Mouse (Mus musculus) fat pad, adult 2 months (tissue): ENCODE data around the gene Fam83g.
"Not testable (repeated sequence)": the region's sequence is repeated elsewhere in the genome, so short reads cannot be mapped to it uniquely, and the experiment has no call there.

ENCODE experiments used
- DNase-seq: peaks from one replicate; pipeline ENCODE4 v3.0.0-alpha.2; 2011; ENCODE audit warnings: low read depth, low spot score; ENCODE audit errors: extremely low read depth

Fam83g gene

GRCm38 (mm10) chr11:61683907-61684731 is at the start of gene Fam83g:
TSS of gene Fam83g (plus strand) at chr11:61684091.
- no peak for DNase-seq

DNA sequence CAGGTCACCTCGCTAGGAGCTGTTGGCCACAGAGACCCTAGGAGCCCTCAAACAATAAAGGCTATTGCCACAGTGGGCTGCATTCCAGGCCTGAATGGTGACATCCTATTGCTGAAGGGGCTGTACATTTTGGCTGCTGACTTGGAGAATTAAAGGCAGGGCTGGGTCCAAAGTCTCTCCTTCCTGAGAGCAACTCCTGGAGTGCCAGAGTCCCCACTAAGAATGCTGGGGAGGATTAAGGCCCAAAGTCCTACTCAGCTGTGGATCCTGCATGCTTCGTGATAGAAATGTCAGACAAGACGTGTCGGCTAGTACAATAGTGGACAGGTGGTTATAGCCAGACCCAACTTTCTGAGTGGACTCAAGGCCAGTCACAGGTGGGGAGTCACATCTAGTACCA is 47.6 kb upstream of the Fam83g start:
- not testable (repeated sequence) for DNase-seq

- no peak for DNase-seq
These were observed 46.5 kb upstream of the Fam83g start for GRCm38 (mm10) chr11:61637413-61637812.

- no peak for DNase-seq
These were observed 46.0 kb upstream of the Fam83g start for GRCm38 (mm10) chr11:61637856-61638255.

- DNase-seq, result no peak
These were observed 44.9 kb upstream of the Fam83g start for GRCm38 (mm10) chr11:61638764-61639536.

DNA sequence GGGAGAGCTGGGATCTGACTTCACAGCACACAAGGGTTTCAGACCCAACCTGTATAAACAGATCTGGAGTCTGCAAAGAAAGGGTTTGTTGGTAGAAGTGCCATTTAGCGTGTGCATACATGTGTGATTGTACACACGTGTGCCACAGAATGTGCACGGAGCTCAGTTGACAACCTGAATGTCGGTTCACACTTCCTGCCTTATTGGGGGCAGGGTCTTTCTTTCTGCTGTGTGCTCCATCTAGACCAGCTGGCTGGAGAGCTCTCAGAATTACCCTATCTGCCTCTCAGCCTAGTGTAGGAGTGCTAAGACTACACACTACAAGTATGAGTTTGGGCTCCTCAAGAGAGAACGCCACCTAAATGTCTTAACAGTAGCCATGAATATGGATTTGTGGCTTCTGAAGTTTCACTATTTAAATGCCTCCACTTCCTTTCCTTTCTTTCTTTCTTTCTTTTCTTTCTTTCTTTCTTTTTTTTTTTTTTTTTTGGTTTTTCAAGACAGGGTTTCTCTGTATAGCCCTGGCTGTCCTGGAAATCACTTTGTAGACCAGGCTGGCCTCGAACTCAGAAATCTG is 44.2 kb upstream of the Fam83g start:
- no peak for DNase-seq

GRCm38 (mm10) chr11:61640585-61640984 is 43.3 kb upstream of the Fam83g start:
- DNase-seq, result not testable (repeated sequence)

DNA sequence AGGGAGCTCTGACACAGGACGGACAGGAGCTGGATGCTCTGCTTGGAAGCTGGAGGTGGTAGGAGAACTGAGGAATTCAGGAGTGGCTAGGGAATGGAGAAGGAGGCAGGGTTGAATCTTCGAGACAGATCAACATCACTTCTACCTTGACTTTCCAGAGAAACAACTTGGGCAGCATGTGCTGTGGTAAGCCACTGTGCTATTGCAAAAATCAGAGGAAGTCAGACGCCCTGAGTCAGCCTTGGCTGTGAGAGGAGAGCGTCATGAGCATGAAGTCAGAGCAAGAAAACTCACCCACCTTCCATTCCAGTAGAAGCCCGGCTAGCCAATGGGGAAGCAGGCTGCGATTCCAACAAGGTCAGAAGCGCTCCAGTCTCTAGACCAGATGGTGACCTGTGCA is 41.8 kb upstream of the Fam83g start:
- DNase-seq, result no peak

DNA sequence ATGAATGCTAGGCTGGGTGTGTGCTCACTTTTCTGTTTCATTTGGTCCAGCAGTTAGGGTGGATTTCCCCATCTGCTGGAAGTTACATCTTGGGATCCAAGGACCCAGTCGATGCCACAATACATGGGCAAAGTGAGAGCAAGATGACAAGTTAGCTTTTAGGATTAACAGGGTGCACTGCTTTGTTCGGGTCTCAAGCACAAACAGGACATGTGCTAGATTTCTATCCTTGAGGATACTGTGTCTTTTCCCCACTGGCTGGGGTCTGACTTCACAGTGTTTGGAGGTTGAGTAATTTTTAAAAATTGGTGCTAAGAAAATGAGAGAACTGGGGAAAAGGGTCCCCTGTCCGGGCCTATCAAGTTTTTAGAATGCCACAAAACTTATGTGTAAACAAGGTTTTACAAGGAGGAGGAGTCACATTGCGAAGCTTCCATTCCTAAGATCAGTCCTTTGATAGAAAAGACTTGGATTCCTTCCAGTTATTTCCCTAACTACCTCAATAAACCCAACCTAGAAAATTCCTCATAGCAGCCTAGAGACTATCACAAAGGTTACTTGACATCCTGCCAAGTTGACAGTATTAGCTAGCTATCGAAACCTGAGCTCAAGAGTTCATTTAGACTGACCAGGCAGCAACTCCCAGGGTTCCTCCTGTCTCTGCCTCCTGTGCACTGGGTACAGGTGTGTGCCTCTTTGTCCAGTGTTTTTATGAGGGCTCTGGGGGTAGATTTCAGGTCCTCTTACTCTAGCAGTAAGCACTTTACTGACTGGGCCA is 40.5 kb upstream of the Fam83g start:
- DNase-seq, result no peak

DNA sequence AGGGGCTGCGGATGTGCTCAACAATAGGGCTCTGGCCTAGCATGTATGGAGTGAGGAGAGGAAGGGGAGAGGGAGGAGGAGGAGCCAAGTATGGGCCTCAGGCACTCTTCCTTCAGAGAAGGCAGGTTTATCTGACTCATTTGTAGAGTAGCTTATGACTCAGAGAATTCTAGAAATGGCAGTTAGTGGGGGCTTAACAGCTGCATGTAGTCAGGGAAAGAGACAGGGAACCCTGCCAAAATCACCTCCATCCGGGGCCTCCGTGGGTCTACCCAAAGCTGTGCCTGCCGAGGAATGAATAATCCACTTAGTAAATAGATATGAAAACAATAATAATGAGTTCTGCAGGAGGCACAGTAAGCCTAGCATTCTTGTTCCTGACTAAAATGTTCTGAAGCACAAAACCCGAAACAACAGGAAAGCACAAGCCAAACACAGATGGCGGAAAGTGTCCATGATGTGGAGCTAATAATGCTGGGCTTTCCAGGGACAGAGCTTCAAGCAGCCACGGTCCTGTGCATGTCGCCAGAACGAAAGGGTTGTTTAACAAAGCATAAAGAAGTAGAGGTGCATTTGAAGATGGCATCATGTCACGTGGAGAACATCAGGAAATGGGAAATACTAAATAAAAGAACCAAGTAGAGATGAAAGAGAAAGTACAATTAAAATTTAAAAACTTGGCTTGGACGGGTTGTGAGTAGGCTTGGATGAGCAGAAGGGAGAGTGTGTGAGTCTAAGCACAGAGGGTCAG is 39.1 kb upstream of the Fam83g start:
- no peak for DNase-seq

GRCm38 (mm10) chr11:61645357-61645857 is 38.5 kb upstream of the Fam83g start:
- no peak for DNase-seq

GRCm38 (mm10) chr11:61646499-61647039 is 37.3 kb upstream of the Fam83g start:
- DNase-seq, result no peak

DNA sequence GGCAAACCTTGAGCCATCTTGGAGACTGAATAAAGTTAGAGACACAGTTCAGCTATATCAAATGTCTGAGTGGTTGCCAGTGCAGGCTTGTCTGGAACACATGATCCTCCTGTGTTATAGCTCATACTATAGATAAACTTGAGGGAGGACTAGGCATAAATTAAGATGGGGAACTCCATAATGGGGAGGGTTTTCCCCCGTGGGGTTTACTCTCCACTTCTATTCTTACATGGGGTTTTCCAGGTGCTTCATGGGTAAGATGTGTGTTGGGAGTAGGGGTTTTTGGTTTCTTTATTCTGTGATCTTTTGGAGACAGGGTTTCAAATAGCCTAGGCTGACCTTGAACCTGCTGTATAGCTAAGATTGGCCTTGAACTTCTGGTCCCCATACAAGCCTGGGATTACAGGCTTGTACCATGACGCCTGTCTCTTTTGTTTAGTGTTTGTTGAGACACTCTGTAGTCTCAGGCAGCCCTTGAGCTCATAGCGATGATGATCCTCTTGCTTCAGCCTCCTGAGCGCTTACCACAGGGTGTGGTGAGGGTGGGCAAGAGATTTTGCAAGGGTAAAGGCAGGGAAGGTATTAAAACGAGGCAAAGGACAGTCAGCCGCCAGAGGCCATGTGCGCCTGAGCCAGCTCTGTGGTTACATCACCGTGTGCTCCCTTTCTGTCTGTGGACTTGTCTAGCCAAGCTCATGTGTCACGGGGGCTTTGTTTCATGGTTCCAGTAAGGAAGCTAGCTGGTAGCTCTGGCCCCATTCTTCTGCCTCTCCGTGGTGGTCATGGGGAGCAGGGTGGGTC is 36.6 kb upstream of the Fam83g start:
- no peak for DNase-seq

- no peak for DNase-seq
These were observed 35.7 kb upstream of the Fam83g start for GRCm38 (mm10) chr11:61647956-61648748.

DNA sequence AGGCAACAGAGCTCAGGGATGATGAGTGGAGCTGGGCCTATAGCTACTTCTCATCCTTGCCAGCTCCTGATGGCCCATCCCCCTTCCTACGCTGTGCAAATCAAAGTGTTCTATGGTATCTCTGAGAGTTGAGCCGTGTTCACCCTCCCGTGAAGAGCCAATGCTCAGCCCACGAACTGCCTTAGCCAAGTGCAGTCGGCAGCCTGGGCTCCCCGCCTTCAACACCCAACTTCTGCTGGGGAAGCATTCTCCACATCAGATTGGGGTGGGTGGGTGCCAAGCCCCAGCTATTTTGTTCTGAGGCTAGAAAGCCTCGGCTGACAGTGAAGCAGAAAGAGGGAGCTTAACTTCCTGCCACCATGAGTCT is 35.2 kb upstream of the Fam83g start:
- no peak for DNase-seq

DNA sequence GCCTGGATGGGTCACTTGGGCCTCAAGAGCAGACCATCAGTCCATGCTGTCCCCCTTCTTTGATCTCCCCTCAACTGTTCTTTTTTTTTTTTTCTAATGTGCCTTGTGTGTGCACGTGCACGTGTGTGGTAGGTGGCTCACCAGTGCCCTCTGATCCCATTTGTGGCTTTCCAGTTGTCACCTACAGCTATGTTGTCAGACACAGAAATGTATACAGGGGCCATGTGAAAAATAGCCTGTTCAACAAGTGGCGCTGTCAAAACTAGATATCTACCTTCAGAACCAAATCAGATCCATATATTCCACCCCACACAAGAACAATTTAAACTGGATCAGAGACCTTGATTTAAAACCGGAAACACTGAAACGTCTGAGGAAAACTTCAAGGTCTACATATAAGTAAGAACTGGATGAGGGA is 34.7 kb upstream of the Fam83g start:
- no peak for DNase-seq

GRCm38 (mm10) chr11:61649626-61650025 is 34.3 kb upstream of the Fam83g start:
- DNase-seq, result no peak
